Mouse (Mus musculus): ENCODE measurements around the gene Sohlh2. TPM values are rescaled to one million over a fixed set of nuclear protein-coding genes. Genes with fewer than 3 reads are reported as not detected.

Sohlh2 gene
- polyA plus RNA-seq, 1 experiment from 2014 or later = 0.09 TPM

DNA sequence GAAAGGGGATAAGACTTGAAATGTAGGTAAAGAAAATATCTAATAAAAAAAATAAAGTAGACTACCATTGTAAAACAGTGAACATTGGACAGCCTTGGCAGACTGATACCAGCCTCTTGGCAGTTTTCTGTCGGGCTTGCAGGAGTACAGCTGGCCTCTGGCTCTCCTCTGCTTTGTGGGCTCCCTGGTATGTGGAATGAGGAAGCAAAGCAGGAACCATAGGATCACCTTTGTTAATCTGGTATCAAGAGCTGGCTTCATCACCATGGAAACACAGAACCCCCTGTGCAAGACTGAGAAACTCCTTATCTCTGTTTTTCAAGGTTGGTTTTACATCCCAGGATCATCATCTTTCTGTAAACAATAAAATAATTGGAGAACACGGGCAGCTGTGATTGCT lies 30.4 kb downstream of the Sohlh2 start:
- no peaks in the 10 kb centered on the region for H3K36me3 ChIP-seq
- no peaks in the 10 kb centered on the region for H3K27me3 ChIP-seq
- H3K4me3 ChIP-seq = no peak overlapping the region
- H3K4me2 ChIP-seq = no peak overlapping the region
- 29% methylated on average over 2 of the region's 2 CpGs for WGBS
- no peak overlapping the region for H3K9ac ChIP-seq
- no peak for ATAC-seq (replicated peaks; ENCODE audit: insufficient number of reproducible peaks, insufficient read depth, low FRiP score, low read depth)
- no peak overlapping the region for H3K27ac ChIP-seq
- no peaks in the 10 kb centered on the region for H3K9me3 ChIP-seq (replicated peaks)
- peaks cover 3% of the 10 kb centered on the region; the same call in 1 of the 2 replicates for H3K4me1 ChIP-seq (replicated peaks)

DNA sequence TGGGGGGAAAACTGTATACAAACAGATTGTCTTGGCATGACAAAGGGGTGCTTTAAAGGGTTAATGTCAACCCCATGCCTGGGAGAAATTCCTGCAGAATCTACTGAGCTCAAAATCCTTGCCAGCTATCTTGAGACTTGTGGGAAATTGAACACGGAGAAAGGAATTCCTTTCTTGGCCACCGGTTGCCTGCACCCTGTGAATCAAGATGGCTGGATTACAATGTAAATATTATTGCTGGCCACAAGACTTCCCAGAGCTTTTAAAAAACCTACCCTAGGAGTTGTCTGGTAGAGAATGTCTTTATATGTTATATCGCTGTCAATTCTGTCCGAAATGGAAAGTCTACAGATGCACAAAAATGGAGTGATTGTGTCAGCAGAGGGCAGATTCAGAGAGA lies 32.0 kb downstream of the Sohlh2 start:
- Histone ChIP-seq H3K36me3 (no peaks in the 10 kb centered on the region), H3K9ac (no peak overlapping the region), H3K27me3 (no peaks in the 10 kb centered on the region), H3K9me3 (replicated peaks) (no peaks in the 10 kb centered on the region), H3K4me2 (no peak overlapping the region), H3K27ac (peak overlapping the region; percentile 13; the same call in 1 of the 2 replicates), H3K4me3 (no peak overlapping the region), H3K4me1 (replicated peaks) (no peaks in the 10 kb centered on the region; the same call in 1 of the 2 replicates)
- WGBS = 42% methylated on average over 4 of the region's 4 CpGs
- ATAC-seq (replicated peaks; ENCODE audit: insufficient number of reproducible peaks, insufficient read depth, low FRiP score, low read depth) = no peak

DNA sequence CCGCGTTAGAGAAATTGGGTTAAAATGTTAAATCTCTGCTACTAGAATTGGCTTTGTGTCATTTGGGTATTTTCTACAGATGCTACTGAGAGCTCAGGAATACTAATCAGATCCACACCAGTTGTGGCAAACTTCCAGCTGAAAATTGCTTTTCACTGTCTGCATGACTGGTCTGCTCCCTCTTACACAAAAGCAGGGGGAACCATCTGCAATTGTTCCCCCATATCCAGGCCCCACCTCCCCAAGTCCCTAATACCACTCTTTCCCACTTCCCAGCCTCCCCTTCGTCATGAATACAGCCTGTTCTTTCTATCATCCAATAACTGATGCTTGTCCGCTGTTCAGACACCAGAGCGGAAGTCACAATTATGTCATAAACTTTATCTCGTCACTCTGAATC lies 32.6 kb downstream of the Sohlh2 start:
- H3K4me2 ChIP-seq = no peak overlapping the region
- H3K4me1 ChIP-seq (replicated peaks) = no peaks in the 10 kb centered on the region; the same call in 1 of the 2 replicates
- H3K4me3 ChIP-seq = no peak overlapping the region
- H3K9ac ChIP-seq = no peak overlapping the region
- H3K36me3 ChIP-seq = no peaks in the 10 kb centered on the region
- H3K9me3 ChIP-seq (replicated peaks) = no peaks in the 10 kb centered on the region
- 71% methylated on average over 6 of the region's 6 CpGs for WGBS
- peak overlapping the region; percentile 13; the same call in 1 of the 2 replicates for H3K27ac ChIP-seq
- no peaks in the 10 kb centered on the region for H3K27me3 ChIP-seq
- ATAC-seq (replicated peaks; ENCODE audit: insufficient number of reproducible peaks, insufficient read depth, low FRiP score, low read depth) = no peak

DNA sequence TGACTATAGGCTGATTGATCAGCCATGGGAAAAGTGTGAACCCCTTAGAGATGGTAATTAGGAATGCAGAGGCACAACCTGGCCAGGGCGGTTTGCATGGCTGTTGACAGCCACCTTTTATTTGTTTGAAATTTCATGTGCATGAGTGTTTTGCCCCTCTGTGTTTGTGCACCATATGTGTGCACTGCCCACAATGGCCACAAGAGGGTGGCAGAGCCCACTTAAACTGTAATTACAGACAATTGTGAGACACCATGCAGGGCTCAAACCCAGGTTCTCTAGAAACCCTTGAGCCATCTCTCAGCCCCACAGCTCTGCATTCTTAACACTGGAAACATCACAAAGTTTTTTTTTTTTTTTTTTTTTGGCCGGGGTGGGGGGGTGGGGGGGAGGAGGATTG lies 40.7 kb downstream of the Sohlh2 start:
- no peaks in the 10 kb centered on the region for H3K4me1 ChIP-seq (replicated peaks)
- H3K36me3 ChIP-seq = no peaks in the 10 kb centered on the region
- H3K4me2 ChIP-seq = no peak overlapping the region
- H3K9me3 ChIP-seq (replicated peaks) = no peaks in the 10 kb centered on the region
- H3K27me3 ChIP-seq = no peaks in the 10 kb centered on the region
- ATAC-seq (replicated peaks; ENCODE audit: insufficient number of reproducible peaks, insufficient read depth, low FRiP score, low read depth) = no peak
- H3K27ac ChIP-seq = no peak overlapping the region
- no peak overlapping the region for H3K4me3 ChIP-seq
- H3K9ac ChIP-seq = no peak overlapping the region
- WGBS = 80% methylated on average over 2 of the region's 2 CpGs

DNA sequence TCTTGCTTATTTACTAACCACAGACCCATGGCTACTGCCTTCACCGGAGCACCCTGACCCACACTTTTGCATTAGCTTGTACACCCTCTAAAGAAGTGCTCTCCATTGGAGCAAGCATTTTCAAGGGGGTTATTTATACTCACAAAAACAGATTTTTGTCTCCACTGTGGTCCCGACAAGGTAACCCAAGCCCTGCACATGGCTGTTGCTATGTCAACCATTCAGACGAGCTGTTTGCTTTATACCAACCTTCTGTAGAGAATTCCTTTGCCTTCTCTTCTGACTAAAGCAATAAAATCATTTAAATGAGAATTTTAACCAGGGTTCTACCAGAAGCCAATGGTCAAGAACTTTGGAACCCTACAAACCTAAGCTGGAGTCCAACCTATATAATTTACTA lies 42.0 kb downstream of the Sohlh2 start:
- Histone ChIP-seq H3K4me2 (no peak overlapping the region), H3K4me1 (replicated peaks) (no peaks in the 10 kb centered on the region), H3K27ac (no peak overlapping the region), H3K9me3 (replicated peaks) (no peaks in the 10 kb centered on the region), H3K27me3 (no peaks in the 10 kb centered on the region), H3K4me3 (no peak overlapping the region), H3K36me3 (no peaks in the 10 kb centered on the region), H3K9ac (no peak overlapping the region)
- WGBS = 81% methylated on average over 3 of the region's 3 CpGs
- no peak for ATAC-seq (replicated peaks; ENCODE audit: insufficient number of reproducible peaks, insufficient read depth, low FRiP score, low read depth)

DNA sequence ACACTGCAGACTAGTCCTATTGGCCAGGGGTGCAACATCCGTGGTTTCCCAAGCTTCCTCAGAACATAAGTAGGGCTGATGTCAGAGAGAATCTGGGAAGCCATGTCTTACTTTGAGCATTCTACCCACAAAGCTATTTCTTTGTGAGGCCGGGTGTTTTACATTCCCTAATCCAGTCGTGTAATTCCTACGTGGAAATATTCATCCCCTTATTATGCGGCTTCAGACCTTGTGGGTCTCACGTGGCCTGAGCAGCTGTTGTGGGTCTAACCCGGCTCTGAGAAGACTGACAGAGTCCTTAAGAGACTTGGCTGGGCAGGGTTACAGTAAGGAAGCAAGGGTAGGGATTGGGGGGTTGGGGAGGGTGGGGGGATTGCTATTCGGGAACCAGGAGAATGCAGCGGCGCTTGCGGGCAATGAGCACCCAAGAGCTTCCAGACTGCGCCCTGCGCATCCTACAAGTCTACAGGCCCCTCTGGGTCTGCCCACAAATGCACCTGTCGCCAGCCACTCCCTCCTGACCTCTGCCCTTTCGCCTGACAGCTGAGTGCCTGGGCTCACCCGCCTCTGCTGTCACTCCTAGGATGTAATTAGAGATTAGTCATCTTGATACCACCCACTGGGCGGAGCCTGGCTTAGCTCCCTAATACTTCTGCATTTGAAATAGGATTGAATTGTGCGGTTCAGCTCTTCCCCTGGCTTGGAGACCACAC lies 44.8 kb downstream of the Sohlh2 start:
- no peak for ATAC-seq (replicated peaks; ENCODE audit: insufficient number of reproducible peaks, insufficient read depth, low FRiP score, low read depth)
- no peaks in the 10 kb centered on the region for H3K4me1 ChIP-seq (replicated peaks)
- no peaks in the 10 kb centered on the region for H3K36me3 ChIP-seq
- H3K27ac ChIP-seq = no peak overlapping the region
- WGBS = 42% methylated on average over 18 of the region's 18 CpGs
- H3K27me3 ChIP-seq = no peaks in the 10 kb centered on the region
- H3K9me3 ChIP-seq (replicated peaks) = no peaks in the 10 kb centered on the region
- no peak overlapping the region for H3K4me3 ChIP-seq
- no peak overlapping the region; the same call in 1 of the 2 replicates for H3K4me2 ChIP-seq
- no peak overlapping the region for H3K9ac ChIP-seq

DNA sequence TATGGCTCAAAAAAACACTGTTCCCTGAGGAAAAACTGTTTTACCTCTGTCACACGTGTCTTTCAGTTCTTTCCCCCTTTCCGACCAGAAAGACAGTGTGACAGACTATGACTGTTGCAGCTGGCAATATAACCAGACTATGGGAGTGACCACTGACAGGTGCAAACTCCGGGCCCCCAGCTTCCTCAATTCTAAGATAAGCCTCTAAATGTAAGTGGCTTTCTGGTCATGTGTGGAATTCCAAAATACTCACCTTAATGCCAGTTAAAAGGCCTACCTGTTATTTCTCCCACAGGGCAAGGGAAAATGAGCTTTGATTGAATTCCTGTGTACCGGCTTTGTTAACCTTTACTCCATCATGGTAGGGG lies 45.4 kb downstream of the Sohlh2 start:
- Histone ChIP-seq H3K4me3 (no peak overlapping the region), H3K27me3 (no peaks in the 10 kb centered on the region), H3K27ac (no peak overlapping the region), H3K36me3 (no peaks in the 10 kb centered on the region), H3K9ac (no peak overlapping the region), H3K9me3 (replicated peaks) (no peaks in the 10 kb centered on the region), H3K4me1 (replicated peaks) (no peaks in the 10 kb centered on the region), H3K4me2 (no peak overlapping the region; the same call in 1 of the 2 replicates)
- ATAC-seq (replicated peaks; ENCODE audit: insufficient number of reproducible peaks, insufficient read depth, low FRiP score, low read depth) = no peak
- WGBS = 43% methylated on average over 4 of the region's 4 CpGs

DNA sequence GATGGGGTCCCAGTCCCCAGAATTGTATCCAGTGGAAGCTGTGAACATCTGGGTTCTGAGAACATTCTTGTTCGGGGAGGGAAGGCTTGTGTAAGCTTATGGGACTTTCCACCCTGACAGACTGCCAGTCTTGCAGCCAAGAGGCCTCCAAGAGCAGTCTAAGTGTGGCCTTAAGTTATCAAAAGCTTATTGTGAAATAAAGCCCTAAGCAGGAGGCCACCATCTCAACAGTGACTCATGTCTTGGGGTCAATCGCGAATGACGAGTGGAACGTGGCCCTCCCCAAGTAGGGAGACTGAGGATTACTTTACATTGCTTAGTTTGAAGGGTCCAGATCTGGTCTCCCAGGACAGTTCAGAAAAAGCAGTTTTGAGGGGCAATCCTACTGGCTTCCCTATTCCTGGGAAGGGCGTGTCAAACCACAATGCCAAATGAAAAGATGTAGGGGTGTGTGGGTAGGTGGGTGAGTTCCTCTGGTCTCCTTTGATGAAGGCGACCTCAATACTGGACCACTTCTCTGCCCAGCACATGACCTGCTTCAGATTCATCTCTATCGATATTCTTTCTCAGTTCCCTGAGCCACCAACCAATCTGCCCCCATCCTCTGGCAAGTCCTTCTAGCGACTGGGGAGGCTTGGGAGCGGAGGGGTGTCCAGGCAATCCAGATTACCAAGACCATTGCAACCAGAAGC lies 60.0 kb downstream of the Sohlh2 start, which contains the start of gene Dclk1:
Dclk1 (plus strand) TSS at position 635 of the 692 bp plus-strand sequence.
- peak within 1 kb of the TSS; percentile 98 for H3K4me2 ChIP-seq
- WGBS = 39% methylated on average over 10 of the region's 10 CpGs
- peaks cover 25% of the 10 kb centered on the region for H3K27me3 ChIP-seq
- H3K36me3 ChIP-seq = no peaks in the 10 kb centered on the region
- 0 out of 2 replicates have a peak within 1 kb of the TSS, but pooled peaks have one; percentile 33 for H3K27ac ChIP-seq
- peak within 1 kb of the TSS; percentile 56 for H3K9ac ChIP-seq
- H3K4me1 ChIP-seq (replicated peaks) = peaks cover 15% of the 10 kb centered on the region
- ATAC-seq (replicated peaks; ENCODE audit: insufficient number of reproducible peaks, insufficient read depth, low FRiP score, low read depth) = no peak
- no peaks in the 10 kb centered on the region for H3K9me3 ChIP-seq (replicated peaks)
- peak within 1 kb of the TSS; percentile 62 for H3K4me3 ChIP-seq

DNA sequence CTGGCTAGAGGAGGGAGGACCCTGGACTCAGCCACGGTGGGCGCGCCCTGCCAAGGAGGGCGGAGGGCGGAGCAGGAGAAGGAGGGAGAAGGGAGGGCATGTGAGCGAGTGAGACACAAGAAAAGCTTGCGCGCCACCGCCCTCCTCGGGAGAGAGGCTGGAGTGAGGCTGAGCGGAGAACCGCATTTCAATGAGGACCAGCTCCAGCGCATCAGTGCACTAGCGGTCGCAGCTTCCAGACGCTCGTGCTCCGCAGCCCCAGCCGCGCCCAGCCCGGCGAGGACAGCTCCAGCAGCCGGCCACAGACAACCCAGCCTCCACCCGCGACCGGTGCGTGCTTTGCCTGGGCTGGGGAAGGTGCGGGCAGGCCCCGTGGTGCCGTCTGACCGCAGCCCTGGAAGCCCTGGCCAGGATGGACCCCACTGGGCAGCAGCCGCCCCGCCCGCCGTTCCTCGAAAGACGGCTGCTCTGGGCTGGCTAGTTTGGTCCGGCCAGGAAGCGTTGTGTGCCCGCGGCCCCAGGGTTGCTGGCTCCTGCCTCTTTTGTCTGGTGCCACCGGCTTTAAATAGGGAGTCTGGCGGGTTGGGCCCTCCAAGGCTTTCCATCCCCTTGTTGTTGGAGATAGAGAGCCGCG lies 60.7 kb downstream of the Sohlh2 start:
- H3K4me1 ChIP-seq (replicated peaks) = peaks cover 15% of the 10 kb centered on the region
- peak; percentile 80 for ATAC-seq (replicated peaks; ENCODE audit: insufficient number of reproducible peaks, insufficient read depth, low FRiP score, low read depth)
- no peaks in the 10 kb centered on the region for H3K36me3 ChIP-seq
- 0 out of 2 replicates have a peak overlapping the region, but pooled peaks have one; percentile 33 for H3K27ac ChIP-seq
- H3K9me3 ChIP-seq (replicated peaks) = no peaks in the 10 kb centered on the region
- H3K9ac ChIP-seq = peak overlapping the region; percentile 56
- peaks cover 25% of the 10 kb centered on the region for H3K27me3 ChIP-seq
- peak overlapping the region; percentile 62 for H3K4me3 ChIP-seq
- WGBS = 2% methylated on average over 45 of the region's 45 CpGs
- peak overlapping the region; percentile 98 for H3K4me2 ChIP-seq

DNA sequence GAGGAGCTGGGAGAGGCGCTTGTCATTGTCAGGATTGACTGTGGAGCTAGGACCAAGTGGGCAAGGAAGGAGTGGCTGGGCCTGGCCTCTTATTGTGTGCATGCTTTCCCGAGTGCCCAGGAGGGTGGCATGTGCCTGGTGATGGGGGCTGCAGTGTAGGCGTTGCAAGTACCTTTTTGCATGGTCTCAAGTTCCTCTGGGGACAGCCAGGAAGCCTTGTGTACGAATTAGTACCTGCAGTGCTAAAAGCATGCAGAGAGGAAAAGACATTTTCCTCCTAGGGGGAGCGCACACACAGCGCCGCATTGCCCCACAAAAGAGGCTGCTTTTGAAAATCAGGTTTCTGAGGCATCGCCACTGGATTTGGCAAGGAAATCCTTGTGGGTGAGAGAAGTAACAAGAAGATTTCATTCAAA lies 61.2 kb downstream of the Sohlh2 start:
- Histone ChIP-seq H3K4me1 (replicated peaks) (peaks cover 15% of the 10 kb centered on the region), H3K9me3 (replicated peaks) (no peaks in the 10 kb centered on the region), H3K36me3 (no peaks in the 10 kb centered on the region), H3K4me3 (peak overlapping the region; percentile 62), H3K27me3 (peaks cover 25% of the 10 kb centered on the region), H3K9ac (peak overlapping the region; percentile 56), H3K27ac (no peak overlapping the region), H3K4me2 (peak overlapping the region; percentile 98)
- WGBS = 5% methylated on average over 8 of the region's 8 CpGs
- peak; percentile 50; the same call in 1 of the 2 replicates for ATAC-seq (replicated peaks; ENCODE audit: insufficient number of reproducible peaks, insufficient read depth, low FRiP score, low read depth)

DNA sequence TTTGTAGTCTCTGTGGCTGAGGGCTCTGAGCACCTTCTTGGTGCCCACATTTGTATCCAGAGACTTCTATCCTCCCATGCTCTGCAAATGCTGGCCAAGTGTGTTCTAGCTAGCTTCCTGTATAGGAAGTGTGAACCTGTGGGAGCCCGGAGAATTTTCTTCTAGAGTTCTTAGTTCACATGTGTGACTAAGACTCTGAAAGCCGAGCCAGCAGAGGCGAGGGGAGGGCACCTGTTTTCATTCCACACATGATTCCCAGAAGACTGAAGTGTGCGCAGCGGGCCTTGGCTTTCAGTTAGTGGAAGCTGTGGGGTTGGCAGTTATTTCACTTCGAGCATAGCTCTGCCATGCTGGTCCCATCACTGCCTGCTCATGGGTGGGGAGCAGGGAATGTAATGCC lies 62.3 kb downstream of the Sohlh2 start:
- Histone ChIP-seq H3K27ac (no peak overlapping the region), H3K9me3 (replicated peaks) (no peaks in the 10 kb centered on the region), H3K36me3 (no peaks in the 10 kb centered on the region), H3K9ac (no peak overlapping the region), H3K4me3 (no peak overlapping the region), H3K4me1 (replicated peaks) (peaks cover 18% of the 10 kb centered on the region), H3K4me2 (peak overlapping the region; percentile 98; the same call in 1 of the 2 replicates), H3K27me3 (peaks cover 25% of the 10 kb centered on the region)
- no peak for ATAC-seq (replicated peaks; ENCODE audit: insufficient number of reproducible peaks, insufficient read depth, low FRiP score, low read depth)
- 73% methylated on average over 6 of the region's 6 CpGs for WGBS
